Mouse (Mus musculus) urinary bladder, postnatal 4 days (tissue): Measurements from ENCODE around the gene Gtf2h4.

Experiments used
- DNase-seq, 2 experiments: peaks; one replicate each; pipeline ENCODE4 v3.0.0; 2021 to 2022; ENCODE audit warnings: low spot score in 2 of 2

Gtf2h4 gene

DNA sequence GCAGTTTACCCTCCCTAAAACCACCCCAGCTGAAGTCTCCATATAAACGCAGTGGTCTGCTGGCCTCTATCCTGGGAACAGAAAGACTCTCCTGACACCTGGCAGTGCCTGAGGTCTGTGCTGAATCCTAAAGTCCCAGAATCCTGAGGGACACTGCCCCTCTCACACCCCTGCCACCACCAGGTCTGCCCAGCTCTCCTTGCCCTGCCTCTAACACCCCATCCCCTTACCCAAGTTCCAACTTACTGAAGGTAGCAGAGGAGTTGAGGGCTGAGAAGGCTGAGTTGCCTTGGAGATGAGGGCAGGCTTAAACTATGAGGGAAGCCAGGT lies 23.9 kb upstream of the Gtf2h4 start:
- DNase-seq: no peak

DNA sequence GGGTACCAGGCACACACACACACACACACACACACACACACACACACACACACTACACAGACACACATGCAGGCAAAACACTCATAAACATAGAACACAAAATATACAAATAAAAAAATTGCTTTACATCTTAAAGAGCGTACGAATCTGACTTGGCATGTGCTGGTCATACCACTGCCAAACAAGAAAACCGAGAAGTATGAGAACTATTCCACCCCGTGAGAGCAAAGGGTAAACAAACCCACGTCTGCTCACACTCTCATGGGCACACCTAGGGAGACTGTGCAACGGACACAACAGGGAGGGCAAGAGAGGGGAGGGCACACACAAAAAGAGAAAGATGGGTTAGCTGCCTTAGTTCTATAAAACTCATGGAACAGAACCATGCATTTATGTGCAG lies 23.2 kb upstream of the Gtf2h4 start:
- no peak for DNase-seq

DNA sequence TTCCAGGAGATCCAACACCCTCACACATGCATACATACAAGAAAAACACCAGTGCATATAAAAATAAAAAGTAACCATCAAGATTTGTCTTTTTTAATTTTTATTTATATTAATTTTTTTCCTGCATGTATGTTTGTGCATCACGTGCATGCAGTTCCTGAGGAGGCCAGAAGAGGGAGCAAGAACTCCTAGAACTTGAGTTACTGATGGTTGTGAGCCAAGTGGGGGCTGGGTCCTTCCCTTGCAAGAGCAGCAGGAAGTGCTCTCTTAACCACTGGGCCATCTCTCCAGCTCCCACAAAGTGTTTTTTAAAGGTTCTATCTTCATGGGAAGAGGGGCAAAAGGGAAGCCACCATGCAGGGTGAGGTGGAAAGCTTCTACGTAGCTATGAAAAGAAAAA lies 21.8 kb upstream of the Gtf2h4 start:
- DNase-seq: no peak

DNA sequence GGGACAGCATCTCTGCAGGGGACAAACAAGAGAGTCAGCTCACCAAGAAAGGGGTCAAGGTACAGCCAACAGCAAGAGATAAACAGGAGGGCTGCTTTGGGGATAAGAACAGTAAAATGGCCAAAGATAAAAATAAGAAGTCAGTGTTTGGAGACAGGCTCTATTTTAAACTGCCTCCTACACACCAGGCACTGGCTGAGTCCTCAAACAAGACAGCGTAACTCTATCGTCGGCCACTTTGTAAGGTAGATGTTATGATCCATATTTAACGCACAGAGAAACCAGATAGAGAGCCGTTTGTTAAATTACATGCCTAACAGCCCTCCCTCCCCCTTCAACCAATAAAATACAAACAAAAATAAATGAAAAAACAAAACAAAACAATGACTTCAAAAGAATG lies 20.4 kb upstream of the Gtf2h4 start:
- DNase-seq: no peak

DNA sequence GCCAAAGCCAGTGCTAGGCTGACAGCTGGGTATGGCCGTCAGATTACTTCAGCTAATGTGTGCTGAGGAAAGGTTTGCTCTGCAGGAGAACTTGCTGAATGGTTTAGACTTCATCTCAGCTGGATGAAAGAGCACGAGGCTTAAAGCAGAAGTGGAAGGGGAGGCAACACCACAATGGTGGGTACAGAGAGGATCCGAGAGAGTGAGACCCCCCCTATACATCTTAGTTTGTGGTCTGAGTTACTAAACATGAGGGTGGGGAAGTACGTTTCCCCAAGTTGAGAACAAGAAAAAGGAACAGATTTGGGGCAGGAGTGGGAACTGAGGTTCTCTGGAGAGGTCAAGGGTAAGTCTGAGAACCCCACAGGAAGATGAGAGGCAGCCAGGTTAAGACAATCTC lies 18.8 kb upstream of the Gtf2h4 start:
- no peak for DNase-seq

DNA sequence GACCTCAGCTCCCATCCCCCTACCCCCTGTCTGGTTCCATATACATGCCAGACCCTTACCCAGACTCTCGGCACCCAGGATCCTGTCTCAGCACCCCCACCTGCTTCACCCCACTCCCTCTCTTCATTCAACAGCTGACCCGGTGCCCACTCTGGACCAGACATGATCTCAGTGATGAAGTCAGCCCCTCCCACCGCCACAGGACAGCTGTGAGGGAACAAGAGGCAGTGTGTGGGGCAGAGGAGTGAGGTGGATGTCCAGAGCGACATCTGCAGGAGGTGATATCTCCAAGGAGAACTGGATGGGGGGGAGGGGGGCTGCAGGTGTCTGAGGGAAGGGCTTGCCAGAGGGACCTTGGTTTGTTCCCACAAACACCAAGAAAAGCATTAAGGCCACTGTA lies 18.3 kb upstream of the Gtf2h4 start:
- no peak for DNase-seq

DNA sequence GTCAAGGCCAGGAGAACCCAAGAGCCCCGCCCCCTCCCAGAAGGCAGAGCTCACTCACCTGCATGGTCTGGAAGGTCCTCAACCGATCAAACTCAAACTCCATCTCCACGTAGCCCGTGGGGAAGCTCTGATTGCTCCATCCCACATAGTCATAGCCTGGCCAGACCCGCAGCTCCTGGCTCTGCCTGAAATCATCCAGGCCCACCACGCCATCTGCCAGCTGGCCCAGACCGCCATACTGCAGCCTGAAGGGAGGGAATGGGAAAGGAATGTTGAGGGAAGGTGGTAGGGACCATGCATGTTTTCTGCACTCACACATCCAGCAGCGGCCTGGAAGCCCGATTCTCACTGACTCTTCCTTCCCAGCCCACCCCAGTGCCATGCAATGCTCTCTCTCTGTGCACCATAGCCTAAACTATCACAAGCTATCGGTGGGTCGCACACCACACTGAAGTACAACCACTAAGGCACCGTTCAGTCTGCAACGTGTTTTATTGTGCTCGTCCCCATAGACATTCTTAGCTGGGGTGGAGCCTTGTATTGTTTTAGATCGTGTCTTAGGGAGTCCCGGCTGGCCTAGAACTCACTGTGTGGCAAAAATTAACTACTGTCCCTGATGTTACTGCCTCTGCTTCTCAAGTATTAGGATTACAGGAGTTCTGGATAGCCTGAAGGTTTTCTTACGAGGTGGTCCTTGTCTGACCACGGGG lies 16.6 kb upstream of the Gtf2h4 start:
- no peak for DNase-seq

DNA sequence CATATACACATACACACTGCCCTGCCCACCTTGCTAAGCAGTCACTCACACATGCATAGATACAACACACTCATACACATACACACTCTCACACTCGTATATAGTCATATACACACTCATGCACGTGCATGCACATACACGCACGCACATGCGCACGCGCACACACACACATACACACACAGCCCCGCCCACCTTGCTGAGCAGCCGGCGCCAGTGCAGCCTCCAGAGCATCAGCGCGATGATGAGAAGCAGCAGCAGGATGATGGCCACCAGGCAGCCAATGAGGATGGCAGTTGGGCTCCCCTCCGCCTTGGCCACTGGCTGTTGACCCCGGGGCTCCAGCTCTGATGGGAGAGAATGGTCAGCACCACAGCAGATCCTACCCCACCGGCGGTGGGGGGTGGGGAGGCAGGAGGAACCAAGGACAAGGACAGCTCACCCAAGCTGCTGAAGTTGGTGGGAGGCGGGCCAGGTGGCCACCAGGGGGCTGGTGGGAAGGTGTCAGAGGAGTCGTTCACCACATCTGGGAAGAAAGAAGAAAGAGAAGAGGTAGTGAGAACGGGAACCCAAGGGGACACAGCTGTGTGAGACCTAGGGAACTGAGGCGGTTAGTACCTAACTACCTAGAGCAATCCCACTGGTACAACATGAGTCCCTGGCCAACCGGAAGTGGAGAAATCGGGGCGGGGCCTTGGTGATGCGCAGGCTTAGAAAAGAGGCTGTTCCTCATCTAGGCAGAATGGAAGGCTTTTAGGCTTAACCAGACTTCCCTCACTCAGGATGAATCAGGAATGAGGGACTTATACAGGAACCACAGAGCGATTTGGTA lies 15.0 kb upstream of the Gtf2h4 start:
- DNase-seq: no peak

DNA sequence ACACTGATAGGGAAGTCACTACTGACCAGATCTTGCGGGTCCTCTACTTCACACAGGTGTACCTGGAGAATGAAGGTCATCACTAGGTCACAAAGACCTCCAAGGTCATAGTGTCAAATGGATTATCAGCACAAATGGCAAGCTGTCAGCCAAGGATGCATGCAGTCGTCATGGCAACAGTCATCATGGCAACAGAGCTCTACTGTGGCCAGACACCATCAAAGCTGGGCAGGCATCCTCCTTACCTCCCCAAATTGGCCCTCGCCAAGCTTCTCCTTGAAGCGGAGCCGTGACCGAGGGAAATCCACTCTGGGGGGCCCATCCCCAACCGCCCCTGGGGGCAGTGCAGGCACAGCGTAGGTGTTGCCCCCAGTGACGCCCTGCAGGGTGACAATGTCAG lies 11.5 kb upstream of the Gtf2h4 start:
- DNase-seq: no peak

DNA sequence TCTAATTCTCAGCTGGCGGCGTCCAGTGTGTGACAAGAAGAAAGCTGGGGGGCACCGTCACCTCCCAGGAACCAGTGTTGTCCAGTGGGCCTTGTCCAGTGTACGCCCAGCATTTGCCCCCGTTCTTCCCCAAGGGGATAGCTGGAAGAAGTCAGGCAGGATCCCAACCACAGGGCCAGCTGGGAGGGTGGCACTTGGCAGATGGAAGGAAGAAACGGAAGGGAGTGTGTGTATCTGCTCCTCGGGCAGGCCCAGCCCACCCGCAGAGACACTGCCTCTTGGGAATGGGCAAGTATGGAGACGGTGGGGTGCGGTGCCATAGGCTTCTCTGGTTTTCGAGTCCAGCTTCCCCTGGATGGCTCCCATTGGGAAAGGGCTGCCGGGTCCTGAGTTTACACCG lies 8.4 kb upstream of the Gtf2h4 start:
- no peak for DNase-seq

DNA sequence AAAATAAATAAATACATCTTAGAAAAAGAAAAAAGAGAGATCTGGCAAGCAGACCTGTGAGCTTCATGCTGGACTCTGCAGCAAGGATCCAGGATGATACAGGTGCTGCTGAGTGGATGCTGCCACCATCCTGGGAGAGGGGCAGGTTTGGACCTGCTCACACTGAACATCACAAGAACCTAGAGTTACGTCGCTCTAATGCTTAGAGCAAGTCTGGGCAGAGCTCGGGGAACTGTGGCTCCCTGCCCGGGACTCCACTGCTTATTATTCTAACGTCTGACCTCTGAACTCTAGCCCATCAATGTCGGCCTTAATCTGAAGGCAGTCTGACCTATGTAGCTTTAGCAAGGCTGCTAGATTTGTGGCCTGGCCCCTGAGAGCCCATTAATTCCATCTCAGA lies 7.1 kb upstream of the Gtf2h4 start:
- DNase-seq: no peak

DNA sequence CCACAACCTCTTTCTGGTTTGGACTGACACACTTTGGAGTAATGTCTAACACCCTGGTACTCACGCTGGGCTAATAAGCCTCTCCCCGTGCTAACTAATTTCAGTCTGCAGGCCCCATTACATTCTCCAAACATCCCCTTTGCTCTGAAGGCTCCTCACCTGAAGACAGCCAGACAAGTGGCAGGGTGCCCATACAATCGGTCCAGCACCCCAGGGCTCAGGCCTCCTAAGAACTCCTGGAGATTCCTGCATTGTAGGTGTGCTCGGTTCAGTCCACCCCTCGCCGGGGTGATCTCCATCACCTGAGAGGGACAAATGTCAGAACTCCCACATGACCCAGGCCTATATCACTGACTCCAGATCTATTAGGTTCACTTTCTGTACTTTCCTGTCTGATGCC lies 1.0 kb downstream of the Gtf2h4 start:
- no peak for DNase-seq

DNA sequence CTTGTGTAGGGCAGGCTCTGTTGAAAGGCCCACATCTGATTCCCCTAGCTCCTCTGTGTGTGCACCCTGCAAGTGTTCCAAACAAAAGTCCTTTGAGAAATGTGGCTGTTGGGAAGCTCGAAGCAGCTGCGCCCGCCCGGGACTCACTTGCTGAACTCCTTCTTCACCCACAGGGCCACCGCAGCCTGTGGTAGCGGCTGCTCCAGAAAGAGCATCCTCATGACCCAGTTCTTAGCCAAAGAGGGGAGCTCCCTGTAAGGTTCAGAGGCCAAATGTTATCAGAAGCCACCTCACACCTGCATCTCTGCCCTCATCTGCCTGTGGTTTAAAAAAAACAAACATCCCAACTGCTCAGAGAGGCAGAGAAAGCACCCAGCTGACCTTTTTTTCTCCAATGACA lies 1.7 kb downstream of the Gtf2h4 start:
- DNase-seq: no peak

DNA sequence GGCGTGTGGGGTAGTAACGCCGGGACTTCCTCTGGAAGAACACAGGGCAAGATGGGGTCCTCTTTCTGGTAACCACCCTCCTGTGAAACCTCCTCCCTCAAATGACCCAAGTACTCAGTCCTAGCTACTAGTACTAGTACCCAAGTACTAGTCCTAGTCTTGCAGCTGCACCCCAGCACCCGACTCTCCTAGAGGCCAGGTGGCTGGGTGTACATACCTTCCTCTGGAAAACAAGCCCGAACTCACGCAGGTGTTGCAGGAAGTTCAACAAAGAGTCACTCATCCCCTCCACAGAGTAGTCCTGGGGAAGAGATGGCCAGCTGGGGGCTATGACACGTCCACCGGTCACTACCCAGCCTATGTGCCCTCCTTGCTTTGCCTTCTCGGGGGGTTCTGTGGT lies 3.8 kb downstream of the Gtf2h4 start:
- no peak for DNase-seq

DNA sequence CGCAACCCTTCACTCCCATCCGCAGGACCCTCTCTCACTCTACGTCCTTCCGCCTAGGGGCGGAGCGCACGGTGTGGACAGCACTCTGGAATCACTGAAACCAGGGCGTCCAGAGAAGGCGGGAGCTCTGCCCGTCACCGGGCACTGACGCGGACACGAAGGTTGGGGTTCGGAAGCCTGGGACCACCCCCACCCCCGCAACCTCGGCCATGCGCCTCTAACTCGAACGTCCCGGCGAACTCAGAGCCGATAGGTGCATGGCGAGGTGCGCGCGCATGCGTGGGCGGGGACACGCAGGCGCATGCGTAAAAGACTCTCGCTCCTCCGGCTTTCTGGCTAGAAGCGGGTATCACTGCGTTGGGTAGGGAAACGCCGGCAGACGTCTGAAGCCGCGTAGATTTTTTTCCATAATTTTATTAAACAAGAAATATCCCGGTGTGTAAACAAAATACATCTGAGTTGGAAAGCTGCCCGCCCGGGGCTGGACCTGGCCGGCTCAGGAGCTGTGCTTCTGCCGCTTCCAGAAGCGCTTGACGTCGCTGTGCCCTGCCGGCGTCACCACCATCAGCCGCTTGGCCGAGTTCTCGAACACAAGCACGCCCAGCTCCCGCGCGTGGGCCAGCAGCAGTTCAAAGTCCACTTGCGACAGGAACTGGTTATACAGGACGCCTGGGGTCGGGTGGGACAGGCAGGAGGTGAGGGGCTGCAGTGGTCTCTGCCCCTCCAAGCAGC lies 6.0 kb downstream of the Gtf2h4 start, which contains the start of gene Vars2:
Gene Vars2 (minus strand): TSS at position 259 of the 732 bp plus-strand sequence.
- peak; percentile 95 for DNase-seq

DNA sequence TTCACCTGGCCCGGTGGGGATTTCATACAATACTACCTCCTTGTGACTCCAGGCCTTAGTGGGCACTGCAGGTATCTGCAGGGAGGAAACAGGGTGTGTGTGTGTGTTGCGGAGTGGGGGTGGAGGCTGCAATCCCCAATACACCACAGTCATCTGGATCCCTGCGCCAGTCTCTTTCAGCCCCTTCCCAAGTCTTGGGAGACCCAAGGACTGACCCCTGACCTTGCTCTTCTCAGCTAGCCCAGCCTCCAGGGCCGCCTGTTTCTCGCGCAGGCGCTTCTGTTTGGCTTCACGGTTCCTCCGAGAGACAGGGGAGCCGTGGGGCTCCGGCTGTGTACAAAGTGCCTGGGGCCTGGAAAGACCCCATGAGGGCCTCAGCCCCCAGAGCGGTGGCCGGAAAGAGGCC lies 6.7 kb downstream of the Gtf2h4 start:
- no peak for DNase-seq

DNA sequence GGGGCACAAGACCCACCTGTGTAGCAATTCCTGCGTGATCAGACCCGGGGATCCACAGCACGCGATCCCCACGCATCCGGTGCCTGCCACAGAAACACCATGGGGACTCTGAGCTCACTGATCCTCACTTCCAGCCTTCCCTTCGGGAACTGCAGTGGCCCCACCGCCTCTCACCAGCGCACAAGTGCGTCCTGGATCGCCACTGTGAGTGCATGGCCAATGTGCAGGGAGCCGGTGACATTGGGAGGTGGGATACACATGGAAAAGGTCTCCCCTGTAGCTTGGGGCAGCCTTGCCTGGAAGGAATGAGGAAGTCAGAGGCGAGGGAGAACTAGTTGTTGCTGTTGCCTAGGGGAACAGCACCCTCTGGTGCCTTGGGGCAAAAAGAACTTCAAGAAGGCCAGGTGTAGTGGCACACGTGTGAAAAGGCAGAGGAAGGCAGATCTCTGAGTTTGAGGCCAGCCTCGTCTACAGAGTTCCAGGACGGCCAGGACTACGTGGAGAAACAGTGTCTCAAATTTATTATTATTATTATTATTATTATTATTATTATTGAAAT lies 7.5 kb downstream of the Gtf2h4 start:
- no peak for DNase-seq

DNA sequence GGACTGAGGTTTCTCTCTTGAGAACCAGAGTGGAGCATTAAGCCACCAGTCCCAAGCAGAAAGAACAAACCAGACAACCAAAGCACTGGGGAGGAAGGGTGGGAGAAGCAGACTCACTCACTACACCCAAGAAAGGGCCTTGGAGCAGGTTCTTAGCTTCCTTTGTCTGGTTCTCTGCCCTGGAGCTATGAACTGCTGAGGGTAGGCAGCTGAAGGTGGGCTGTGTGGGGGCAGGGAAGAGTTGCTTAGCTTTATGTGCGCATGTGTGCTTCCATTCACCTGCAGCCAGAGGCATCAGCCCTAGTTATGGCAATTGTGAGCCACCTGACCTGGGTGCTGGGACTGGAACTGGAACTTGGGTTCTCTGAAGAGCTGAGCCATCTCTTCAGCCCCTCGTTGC lies 20.5 kb downstream of the Gtf2h4 start:
- DNase-seq: no peak

DNA sequence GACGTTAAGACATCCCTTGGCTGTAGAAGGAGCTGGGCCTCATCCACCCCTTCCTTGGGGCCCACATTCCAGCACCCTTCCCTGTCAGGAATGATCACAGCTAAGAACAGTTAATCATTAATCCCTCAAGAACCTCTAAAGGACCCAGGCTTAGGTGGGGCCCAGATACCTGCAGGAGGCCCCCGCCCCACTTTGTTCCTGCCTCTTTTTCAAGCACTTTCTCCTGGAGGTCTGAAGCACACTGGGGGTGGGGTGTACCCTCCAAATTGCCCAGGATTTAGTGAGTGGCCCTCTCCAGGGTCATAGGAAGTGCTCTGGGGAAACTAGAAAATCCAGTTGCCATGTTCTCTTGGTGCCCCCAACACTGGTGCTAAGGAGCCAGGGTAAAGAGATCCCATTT lies 24.1 kb downstream of the Gtf2h4 start:
- no peak for DNase-seq

DNA sequence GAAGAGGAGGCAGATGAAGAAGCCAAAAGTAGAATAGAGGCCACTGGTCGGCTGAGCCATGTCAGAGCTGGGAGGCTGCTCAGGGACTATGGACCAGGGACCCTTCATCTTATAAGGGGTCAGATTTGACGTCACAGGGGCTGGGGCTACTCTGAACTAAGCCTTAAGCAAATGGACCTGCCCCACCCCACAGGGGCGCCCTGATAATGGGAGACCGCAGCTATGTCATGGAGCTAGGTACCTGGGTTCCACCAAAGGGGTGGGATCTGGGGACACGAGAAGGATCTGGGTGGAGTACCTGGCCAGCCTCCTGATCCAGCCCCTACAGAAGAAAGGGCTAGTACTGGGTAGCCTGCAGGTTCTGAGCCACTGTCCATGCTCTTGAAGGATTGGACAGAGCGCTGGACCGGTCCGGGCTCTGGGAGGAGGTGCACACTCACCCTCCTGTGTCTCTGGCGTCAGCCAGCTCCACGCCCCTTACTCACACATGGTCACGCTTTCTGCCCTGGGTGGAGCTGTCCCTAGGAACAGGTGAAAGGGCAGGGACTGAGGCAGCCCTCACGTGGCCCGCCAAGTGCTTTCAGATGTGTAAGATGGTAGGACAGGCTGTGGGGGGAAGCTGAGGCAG lies 29.8 kb downstream of the Gtf2h4 start, which contains the start of gene Mucl3:
Gene Mucl3 (minus strand): TSS at position 87 of the 628 bp plus-strand sequence.
- peak in 1 of 2 experiments; percentile 53 for DNase-seq

DNA sequence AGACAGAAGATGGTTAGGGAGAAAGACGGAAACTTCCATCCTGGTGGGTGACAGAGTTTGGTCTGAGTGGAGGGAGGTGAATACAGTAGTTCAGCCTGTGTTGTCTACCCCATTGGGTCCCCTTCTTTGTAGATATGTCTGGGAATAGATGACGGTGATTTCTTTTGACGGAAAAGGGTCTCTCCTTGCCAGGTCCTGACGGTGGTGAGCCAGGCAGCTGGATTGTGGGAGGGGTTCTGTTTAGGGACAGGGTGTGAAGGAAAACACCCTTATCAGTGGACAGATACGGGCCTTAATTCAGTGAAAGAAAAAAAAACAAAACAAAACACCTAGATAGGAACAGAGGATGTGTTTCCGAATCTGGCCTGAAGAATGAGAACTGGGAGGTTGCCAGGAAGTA lies 34.2 kb downstream of the Gtf2h4 start:
- DNase-seq: peak in 1 of 2 experiments; percentile 47
